Mouse (Mus musculus): ENCODE data around the gene Zfp646. TPM values are rescaled to one million over a fixed set of nuclear protein-coding genes. Genes with fewer than 3 reads are reported as not detected.

Zfp646 gene
- total RNA-seq, 2 experiments from 2014 or later: 50.2 to 55.8 TPM

DNA sequence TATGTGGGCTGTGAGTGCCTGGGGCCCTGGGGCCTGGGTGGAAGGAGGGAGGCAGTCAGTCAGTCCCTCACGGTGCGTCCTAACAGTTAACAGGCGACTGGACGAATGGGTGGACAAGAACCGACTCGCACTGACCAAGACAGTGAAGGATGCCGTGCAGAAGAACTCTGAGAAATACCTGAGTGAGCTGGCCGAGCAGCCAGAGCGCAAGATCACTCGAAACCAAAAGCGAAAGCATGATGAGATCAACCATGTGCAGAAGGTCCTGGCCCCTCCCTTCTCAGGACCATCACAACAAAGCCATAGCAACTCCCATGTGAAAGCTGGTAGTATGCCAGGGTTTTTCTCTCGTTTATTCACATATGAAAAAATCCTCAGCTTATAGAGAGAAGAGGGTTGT, 39.3 kb downstream of the Zfp646 start:
- DNase-seq (ENCODE audit: low spot score in 2 of 2): no peak

DNA sequence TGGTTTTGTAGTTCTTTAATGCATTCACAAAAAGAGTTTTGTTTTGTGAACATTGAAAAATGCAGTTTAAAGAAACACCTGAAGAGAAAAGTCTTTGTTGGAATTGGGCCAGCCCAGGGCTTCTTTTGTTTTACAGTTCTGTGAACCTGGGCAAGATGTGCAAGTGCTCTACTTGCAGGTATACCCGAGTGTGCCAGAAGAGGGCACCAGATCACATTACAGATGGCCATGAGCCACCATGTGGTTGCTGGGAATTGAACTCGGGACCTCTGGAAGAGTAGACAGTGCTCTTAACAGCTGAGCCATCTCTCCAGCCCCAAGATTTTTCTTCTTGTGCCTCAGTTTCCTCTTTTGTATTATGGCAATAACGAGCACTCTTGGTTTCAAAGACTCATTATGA, 42.2 kb downstream of the Zfp646 start:
- DNase-seq (ENCODE audit: low spot score in 2 of 2): no peak

DNA sequence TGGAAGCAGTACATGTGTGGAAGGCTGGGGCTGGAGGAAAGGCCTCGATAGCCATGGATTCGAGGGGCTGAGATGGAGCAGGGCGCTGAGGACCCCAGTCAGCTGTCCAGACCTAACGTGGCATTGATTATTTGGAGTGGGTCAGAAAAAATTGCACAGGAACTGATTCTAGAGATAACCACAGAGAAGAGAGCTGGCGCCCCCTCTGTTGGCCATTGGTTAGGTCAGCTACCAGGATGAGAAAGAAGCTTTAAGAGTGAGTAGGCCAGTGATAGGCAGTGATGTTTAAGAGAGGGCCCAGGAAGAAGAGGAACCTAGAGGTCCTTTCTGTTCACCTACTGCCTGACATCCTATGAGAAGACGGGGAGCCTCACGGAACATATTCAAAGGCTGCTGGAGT, 43.3 kb downstream of the Zfp646 start:
- DNase-seq (ENCODE audit: low spot score in 2 of 2): no peak

DNA sequence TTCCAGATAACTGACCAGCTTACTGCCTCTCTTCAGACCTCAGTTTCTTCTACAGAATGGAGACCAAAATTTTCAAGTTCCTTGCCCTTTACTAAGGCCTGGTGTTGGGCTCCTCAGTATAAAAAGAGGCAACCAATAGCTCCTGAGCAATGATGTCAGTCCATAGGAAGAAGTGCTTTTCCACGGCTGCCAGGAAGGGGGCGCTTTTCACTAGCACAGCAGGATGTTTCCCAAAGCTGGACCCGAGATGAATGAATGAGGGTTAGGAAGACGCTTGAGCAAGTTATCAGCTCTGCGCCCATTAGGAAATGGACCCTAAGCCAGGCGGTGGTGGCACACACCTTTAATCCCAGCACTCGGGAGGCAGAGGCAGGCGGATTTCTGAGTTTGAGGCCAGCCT, 45.5 kb downstream of the Zfp646 start:
- no peak for DNase-seq (ENCODE audit: low spot score in 2 of 2)

DNA sequence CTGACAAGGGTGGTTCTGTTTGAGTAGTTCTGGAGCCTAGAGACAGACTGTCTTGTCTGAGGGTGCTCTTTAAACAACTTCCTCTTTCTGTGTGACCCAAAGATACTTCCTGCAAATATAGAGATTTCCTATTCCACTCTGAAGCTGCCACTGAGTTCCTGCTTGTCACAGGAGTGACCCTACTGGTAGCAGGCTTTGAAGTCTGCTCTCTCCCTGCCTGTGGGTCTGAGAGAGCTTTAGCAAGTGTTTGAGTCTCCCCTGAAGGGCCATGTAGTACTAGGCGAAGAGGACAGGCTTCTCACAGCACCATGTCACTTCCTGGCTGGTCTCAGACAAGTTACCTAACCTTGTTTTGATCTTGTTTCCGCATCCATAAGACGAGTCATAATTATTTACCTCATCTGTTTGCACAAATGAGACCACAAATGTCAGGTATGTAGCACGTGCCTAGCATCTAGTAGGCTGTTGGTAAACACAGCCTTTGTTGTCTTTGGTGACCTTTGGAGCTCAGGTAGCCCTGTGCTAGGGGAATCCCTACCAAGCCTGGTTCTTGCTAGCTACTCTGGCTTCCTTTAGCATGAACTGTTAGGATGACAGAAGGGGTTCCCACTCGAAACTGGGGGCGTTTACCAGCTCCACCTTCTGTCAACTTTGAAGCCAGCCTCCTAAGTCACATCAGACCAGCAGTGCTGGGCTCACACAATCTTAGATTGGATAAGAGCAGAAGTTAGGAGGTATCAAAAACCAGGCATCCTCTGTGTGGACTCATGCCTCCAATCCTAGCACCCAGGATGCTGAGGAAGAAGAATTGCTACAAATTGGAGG, 46.6 kb downstream of the Zfp646 start:
- no peak for DNase-seq (ENCODE audit: low spot score in 2 of 2)

DNA sequence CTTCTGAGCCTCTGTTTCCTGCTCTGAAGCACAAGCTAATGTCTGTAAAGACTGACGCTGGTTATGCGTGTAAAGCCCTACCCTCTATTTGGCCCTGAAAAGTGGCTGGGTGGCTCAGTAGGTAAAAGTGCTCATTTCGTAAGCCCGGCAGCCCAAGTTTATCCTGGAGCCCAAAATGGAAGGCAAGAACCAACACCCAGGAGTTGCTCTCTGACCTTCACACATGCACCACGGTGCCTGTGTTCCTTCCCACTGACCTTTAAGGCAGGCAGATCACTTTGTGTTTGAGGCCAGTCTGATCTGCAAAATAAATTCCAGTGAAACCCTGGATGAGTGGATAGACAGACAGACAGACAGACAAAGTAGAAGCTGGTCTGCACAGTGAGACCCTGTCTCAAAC, 47.7 kb downstream of the Zfp646 start:
- DNase-seq (ENCODE audit: low spot score in 2 of 2): no peak

DNA sequence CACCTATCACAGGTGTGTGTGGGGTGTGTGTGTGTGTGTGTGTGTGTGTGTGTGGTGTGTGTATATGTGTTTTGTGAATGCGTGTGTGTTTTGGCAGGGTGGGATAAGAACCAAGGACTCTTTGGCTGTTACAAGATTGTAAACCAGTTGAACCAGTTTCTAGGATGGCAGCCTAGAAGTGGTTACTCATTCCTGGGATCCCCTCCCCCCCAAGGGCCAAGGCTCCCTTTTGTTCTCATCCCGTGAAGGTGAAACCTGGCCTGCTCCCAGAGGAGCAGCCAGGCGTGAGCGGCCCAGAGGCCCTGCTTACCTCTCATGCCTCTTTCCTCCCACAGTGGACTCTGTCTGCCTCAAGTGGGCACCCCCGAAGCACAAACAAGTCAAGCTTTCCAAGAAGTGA, 49.2 kb downstream of the Zfp646 start:
- no peak for DNase-seq (ENCODE audit: low spot score in 2 of 2)

DNA sequence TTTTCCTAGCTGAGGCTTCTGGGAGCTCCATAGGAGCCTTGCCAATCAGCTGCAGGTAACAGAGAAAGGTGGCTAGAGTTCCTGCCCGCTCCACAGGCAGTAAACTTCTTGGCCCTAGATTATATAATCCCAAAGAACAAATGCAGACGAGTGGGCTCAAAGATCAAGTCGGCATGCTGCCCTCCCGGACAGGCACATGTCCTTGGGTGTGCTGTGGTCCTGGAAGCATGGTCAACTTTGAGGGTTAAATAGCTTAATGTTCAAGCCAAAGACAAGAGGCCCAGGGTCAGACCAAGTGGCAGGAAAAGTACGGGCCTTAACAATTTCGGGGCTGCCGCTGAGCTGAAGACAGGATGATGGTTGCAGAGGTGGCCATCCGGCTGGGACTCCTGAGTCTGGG, 50.0 kb downstream of the Zfp646 start:
- no peak for DNase-seq (ENCODE audit: low spot score in 2 of 2)

DNA sequence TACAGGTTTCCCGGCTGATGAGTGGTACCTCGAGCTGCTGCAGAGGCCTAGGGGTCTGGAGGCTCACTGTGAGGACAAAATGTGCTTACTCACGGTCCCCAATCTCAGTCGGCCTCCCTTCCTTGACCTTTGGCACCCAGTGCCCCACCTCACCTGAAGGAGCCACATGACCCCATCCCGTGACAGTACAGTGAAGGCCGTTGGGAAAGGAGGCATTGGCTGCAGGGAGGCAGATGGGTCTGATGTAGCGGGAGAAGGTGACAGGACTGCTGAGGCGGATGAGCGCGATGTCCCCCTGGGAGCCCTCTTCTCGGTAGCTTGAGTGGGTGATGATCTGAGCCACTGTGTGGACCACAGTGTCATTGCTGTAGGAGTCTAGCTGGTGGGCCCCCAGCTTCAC, 50.8 kb downstream of the Zfp646 start:
- no peak for DNase-seq (ENCODE audit: low spot score in 2 of 2)

DNA sequence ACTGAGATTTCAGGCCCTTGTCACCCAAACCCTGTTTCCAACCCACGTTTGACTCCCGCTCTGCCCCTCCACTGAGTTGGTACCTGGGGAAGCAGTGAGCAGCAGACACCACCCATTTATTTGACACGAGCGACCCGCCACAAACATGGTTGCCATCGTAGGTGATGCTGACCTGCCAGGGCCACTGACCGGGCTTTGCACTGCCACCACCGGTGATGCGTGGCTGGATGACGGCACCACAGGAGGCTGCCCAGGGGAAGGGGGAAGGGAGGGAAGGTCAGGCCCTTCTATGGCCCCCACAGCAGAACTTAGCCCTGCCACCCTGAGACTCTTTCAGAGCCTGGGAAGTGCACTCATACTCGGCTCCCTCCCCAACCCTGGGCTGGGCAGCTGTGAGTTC, 51.7 kb downstream of the Zfp646 start:
- no peak for DNase-seq (ENCODE audit: low spot score in 2 of 2)

DNA sequence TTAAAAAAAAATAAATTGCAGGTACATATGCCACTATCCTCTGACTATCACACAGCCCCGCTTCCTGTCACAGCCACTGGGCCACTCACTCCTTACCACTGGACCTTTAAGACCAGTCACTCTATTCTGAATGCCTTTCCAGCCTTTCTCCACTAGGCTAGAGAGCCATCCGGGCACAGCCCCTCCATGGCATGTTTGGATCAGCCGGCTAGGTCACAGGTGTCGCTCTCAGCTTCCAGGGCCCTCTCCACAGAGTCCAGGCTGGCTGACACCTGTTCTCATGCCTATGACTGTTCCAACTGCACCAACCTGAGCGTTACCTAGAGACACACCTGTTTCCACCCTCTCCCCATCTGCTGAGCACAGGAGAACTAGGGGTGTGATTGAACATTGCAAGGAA, 52.6 kb downstream of the Zfp646 start:
- no peak for DNase-seq (ENCODE audit: low spot score in 2 of 2)

DNA sequence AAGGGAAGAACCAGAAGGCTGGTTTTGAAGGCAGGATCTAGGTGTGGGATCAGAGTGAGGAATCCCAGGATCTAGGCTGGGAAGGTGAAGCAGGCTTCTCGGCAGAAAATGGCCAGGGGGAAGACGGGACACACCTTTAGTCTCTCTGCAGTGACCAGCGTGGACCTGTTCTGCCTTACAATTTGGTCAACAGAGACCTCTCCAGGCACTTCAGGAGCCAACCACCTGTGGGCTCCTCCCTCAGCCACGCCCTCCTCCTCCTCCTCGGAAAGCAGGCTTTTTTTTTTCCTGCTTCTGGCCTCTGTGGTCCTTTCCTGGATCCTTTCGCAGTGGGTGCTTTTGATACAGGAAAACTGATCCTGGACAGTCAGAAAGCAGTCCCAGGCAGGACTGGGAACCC, 53.9 kb downstream of the Zfp646 start, which contains the start of gene Prss8:
Prss8 (minus strand) TSS at position 182 of the 400 bp plus-strand sequence.
- DNase-seq (ENCODE audit: low spot score in 2 of 2): no peak

DNA sequence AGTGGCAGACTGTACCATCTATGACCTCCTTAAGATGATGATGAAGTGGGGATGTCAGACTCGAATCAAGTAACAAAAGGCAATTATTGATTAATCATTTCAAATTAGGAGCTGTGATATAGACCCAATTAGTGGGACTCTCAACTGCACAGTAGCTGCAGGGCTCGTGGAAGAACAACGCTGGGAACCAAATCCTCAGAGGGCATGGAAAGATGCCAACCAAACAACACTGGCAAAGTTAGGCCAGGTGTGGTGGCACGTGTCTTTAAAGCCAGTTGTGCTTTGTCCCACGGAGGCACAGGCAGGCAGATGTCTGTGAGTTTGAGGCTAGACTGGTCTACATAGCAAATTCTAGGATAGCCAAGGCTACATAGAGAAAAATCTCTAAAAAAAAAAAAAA, 54.6 kb downstream of the Zfp646 start:
- no peak for DNase-seq (ENCODE audit: low spot score in 2 of 2)

DNA sequence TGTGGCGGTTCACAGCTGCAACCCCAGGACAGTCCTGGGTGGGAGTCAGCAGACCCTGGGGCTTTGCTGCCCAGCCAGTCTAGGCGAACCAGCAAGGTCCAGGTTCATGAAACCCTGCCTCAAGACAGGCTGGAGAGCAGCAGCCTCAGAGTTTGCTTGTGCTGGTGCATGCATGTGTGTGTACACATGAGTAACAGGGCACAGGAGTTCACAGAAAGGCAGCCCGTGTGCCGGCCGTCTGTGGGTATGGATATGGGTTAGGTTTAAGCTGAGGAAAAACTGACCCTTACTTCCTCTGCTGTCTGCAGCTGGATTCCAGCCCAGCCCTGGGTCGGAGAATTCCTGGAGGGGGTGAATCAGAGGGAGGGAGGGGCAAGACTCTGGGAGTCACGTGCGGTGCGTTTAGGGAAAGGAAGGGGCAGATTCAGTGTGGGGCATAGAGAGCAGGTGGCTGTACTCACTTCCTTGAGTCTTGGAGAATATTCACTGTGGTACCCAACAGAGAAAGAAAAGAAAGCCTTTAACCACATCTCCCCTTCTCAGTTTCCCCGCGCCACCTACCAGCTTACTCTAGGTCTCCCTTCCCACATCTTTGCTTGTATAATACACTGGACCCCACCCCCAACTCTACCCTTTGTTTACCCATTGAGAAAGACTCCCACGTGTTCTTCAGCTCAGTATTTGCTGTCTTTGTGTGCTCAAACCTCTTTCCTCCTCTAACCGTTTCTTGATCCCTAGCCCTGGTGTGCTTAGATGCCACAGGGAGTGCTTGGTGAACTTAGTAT, 55.5 kb downstream of the Zfp646 start:
- no peak for DNase-seq (ENCODE audit: low spot score in 2 of 2)

DNA sequence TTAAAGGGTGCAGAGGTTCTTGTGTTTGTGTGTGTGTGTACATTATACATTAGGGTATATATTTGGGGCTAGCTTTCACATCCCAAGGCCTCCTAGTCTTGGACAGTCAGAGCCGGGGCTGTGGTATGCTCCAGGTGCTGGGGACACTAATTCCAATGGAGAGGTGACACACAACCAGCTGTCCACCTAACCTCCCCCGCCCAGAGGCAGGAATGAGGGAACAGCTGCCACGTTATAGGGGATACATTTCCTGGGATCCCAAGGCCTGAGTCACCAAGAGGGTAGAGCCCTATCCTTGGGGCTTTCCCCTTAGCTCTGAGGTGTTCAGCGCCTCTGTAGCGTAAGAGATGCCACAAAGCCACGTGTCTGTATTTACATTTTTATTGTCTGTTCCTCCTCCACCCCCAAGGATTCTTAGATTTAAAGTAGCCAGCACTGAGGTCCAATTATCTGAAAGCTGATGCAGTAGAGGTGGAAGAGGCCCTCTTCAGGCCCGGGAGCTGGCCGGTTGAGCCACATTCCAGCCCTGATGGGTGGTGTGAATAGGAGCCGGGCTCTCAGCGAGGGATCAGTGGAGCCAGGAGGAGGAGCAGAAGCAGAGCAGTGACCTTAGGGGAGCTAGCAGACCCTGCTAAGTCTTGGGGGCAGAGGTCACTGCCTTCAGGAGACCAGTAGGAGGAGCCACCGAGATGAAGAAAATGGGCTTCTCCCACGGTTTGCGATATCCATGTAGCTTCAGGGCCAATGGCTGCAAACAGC, 56.4 kb downstream of the Zfp646 start:
- DNase-seq (ENCODE audit: low spot score in 2 of 2): no peak

DNA sequence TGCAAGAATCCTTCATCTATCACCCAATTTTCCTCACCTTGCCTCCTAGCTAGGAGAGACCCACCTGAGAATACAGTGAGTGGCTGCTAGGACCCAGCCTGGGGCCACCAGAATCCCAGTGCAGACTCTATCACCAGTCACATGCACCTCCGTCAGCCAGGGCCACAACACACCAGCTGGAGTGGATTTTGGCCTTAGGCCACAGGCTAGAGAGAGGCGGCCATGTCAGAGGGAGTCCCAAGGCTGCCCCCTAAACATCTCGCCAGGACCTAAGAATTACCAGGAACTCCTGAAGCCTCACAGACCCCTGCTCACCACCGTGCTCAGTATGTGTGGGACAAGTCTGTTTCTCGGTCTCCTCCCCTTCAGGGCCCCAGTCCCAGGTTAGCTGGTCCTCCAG, 58.1 kb downstream of the Zfp646 start:
- DNase-seq (ENCODE audit: low spot score in 2 of 2): no peak

DNA sequence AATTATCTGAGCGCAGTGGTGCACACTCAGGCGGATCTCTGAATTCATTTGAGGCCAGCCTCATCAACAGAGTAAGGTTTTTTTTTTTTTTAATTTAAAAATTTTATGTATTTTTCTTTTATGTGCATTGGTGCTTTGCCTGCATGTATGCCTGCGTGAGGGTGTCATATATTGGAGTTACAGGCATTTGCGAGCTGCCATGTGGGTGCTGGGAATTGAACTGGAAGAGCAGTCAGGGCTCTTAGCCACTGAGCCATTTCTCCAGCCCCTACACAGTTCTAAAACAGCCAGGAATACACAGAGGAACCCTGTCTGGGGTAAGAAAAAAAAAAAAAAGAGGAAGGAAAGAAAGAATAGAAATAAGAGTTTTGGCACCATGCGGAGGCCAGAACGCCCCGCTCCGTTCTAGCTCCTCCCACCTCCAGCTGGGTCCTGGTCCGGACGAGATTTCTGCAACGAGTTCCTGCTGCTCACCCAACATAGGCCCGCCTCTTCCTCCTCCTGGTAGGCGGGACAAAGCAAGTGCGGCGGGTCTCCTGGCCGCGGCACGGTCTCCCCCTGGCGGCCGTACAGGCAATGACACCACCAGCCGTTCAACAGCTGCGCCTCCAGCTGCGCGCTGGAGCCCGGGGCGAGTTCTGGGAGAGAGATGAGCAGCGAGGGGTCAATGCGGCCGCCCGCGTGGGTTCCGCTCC, 59.2 kb downstream of the Zfp646 start:
- DNase-seq (ENCODE audit: low spot score in 2 of 2): peak; percentile 88 to 94

All from adrenal gland, postnatal 4 days (tissue).